Mouse (Mus musculus) adrenal gland, adult 8-10 months (tissue): ENCODE data around the gene Alas2. TPM values are rescaled to one million over a fixed set of nuclear protein-coding genes. Genes with fewer than 3 reads are reported as not detected.

Experiments
- microRNA-seq, 2 experiments: library from miRNA; unstranded; fragments of <30 nt; microRNA quantifications; one replicate each; pipeline ENCODE4 v1.2.0; 2022
- total RNA-seq, 4 experiments: library from RNA; stranded (reverse); gene quantifications; 2 replicates each; pipeline ENCODE4 v1.2.4; 2022

Alas2 gene
- total RNA-seq, 4 experiments from 2014 or later = 8.0 to 29.2 (median 11.0) TPM

Small RNAs within 50 kb of the gene (microRNA-seq; reads per million reads assigned to microRNA genes)
- 0 reads per million in 2 experiments for gene Mir3620

Other genes starting within 250 kb of the Alas2 start
- 10 to 100 TPM; 21.1 to 29.4 (median 28.0) TPM for gene Tmem29, start 88.2 kb upstream of the Alas2 start, total RNA-seq
- 10 to 100 TPM in 2 of 4 experiments, 1 to 10 TPM in 2; 6.5 to 13.2 (median 8.9) TPM for gene Pfkfb1, start 40.9 kb downstream of the Alas2 start, total RNA-seq
- gene Apex2, start 42.5 kb downstream of the Alas2 start, total RNA-seq = 10 to 100 TPM; 15.8 to 24.6 (median 17.9) TPM
- gene Tro, start 110.2 kb downstream of the Alas2 start, total RNA-seq = 10 to 100 TPM in 3 of 4 experiments, 1 to 10 TPM in 1; 8.5 to 14.9 (median 12.2) TPM